Mouse (Mus musculus): ENCODE measurements around the gene Bicc1.
A peak's percentile ranks its signal among the peaks of the same experiment; 100 is the strongest.

The Bicc1 gene

DNA sequence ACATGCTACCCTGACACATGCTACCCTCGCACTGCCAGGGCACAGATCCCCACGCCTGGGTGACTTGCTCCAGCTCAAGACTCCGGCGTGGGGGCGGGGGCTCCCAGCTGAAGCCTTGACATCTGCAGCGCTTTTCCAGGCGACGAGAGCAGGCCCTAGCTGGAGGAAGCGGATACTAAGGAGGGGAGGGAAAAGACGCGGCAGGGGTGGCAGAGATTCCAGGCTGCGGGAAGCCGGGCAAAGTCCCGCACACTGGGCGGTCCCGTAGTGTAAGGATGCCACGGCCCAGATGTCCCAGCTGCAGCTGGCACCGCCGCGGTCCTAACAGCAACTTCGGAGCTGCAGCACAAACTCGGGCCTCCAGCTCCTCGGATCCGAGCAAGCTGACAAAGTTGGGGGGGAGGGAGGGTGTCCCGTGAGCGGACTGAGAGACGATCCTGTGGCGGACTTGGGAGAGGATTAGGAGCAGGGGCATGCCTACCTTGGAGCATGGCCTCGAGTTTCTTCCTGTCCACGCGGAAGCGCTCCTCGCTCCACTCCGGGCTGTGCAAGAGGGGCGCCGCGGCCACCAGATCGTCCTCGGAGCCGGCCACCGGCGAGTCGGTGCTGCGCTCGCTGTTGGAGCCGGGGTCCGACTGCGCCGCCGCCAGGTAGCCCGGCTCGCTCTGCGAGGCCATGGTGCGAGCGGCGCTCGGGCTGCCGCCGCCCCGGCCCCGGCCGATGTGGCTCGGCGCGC, 392 bp downstream of the Bicc1 start:
- peak; percentile 78 for DNase-seq (ENCODE audit: low read depth, low spot score)

DNA sequence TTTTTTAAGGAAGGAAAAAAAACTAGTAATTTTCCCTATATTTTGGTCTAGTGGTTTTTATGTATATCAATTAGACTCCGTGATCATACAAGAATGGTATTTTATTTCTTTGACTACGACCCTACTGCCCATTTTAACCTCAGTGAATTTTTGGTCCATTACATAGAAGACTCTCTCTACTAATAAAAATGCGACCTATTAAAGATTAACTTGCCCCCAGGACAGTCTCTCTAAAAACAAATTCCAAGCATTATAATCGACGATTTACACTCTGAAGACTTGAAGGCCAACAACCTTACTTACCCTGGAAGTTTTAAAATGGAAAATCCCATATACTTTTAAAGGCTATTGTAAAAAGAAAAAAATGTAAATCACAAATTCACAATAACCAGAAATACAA, 2.9 kb downstream of the Bicc1 start:
- no peak for DNase-seq (ENCODE audit: low read depth, low spot score)

DNA sequence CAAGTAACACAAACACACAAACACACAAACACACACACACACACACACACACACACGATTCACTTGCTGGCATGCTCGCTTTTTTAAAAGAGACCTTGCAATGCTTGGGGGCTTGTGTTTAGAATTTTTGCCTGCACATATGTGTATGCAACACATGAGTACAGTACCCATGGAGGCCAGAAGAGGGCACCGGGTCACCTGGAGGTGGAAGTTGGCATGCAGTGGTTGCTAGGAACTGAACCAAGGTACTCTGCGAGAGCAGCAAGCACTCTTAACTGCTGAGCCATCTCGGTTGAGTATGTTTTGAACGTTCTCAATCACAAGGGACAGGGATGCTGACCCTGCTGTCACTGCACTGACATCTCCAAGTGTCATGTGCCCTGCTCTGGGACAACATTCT, 5.9 kb downstream of the Bicc1 start:
- DNase-seq (ENCODE audit: low read depth, low spot score) = peak; percentile 46

DNA sequence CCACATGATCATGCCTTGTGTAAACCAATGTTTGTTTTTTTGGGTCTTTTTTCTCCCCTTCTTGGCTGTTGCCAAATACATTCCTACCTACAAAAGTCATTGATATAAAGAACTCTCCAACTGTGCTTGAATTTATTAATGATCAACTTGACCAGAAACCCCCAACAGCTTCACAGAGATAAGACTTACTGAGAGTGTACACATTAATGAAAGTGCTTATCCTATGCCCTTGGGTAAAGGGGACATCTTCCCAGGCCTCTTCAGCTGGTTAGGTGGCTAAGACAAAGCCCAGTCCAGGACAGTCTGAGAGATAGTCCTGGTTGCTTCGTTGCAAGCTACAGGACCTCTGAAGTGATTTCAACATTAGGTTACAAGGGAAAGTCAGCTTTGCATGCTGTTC, 6.4 kb downstream of the Bicc1 start:
- DNase-seq (ENCODE audit: low read depth, low spot score) = no peak

DNA sequence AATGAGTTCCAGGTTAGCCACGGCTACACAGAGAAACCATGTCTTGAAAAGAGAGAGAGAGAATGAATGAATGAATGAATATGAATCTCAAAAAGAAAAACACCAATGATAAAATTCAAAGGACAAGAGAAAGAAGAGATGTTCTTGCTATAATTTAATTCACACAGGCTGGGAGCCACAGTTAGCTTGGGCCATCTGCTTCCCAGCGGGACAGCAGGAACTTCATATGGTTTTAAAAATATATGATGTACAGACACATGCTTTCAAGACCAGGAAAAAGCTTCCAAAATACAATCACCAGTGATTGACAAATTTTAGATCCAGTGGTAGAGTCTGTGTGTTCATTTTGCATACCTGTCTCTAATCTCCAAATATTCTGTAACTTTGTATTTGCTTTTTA, 9.0 kb downstream of the Bicc1 start:
- no peak for DNase-seq (ENCODE audit: low read depth, low spot score)

DNA sequence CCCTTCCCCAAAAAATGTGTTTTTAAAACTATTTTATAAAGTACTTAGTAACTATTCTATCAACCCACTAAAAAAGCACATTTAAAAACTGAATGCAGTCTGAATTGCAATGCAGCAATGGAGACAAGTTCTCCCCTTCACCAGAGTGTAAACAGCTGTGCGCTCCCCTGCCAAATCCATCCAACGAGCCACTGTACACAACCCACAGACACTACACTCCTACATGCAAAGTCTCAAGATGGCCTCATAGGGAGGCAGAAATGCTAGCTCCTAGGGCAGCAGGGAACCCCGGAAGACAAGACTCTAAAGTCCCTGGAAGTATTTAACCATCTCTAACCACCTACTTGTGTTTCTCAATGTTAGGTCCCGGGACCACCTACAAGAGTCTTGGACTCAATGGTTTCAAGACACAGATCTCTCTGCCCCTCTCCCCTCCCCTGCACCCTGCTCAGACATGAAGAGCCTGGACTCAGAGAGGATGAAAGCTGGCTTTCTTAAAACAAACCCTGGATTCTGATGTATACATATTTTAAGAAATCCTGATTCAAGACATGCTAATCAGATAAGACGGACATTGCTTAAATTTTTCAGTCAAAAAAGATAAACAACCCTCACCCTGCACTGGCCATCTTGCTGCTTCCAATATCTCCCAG, 10.4 kb downstream of the Bicc1 start:
- no peak for DNase-seq (ENCODE audit: low read depth, low spot score)

DNA sequence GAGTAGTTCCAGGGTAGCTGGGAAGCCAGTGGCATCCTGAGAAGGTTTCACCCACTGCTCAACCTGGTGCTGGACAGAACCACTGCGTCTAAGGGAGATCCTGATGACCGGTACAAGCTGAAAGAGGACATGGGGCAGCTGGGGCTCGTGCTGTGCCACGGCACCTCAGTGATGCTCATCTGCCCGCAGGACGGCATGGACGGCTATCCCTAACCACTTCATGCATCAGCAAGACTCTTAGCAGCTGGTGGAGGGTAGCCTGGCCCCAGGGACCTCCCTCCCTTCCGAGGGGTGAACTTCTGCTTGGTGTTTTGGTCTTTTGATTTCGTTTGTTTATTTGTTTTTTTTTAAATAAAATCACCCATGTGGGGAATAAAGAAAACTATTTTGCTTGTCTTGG, 11.3 kb downstream of the Bicc1 start:
- no peak for DNase-seq (ENCODE audit: low read depth, low spot score)

DNA sequence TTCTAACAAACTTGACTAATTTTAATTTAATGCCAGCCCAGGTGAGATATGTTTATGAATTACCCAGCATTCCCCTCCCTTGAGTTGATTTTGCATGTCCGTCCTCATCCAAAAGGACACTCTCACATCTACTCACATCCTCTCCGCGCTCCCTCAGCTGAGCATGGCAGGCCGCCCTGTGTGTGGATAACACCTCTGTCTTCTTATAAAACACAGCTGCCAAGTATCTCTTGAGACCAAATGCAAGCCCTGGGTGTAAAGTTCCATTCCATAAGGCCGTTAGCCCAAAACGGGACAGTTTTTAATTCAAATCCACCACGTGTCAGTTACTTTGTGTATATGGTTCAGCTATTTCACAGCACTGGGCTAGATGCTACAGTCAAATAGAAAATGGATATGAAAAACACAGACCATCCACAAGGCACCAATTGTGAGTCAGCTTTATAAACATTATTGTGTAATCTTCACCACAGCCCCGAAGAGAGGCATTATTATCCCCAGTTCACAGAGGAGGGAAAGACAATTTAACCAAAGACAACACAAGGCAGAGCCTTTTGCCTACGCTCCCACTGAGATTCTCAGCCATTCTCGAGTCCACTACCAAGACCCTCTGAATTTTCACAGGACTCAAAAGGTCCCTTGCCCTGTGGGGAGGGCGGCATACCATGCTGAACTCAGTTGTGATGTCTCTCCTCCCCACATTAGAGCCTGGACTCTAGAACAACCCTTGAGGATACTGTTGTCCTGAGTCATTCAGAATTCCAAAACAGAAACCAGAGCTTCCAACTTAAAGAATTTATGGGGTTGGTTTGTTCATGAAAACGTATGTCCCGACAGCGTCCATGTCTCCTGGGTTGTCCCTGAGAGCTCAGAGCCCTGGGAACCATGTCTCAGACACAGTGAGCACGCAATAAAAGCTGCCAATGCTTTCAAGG, 12.6 kb downstream of the Bicc1 start:
- DNase-seq (ENCODE audit: low read depth, low spot score) = no peak

DNA sequence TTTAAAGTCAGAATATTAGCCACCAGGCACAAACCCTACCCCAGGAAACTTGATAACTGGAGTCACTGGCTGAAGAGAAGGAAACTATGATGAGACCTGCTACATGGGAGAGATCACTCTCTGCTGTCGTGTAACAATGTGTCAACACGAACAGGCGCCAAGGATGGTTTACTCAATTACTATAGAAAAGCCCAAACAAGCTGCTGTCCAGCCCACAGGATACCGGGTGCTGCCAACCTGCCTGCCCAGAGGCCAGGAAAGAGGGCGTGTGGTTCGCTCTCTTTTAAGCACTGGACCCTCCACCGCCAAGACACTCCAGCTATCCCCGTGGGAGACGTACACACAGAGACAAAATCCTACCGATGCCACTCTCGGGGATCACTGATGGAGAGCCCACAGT, 13.7 kb downstream of the Bicc1 start:
- DNase-seq (ENCODE audit: low read depth, low spot score) = no peak

DNA sequence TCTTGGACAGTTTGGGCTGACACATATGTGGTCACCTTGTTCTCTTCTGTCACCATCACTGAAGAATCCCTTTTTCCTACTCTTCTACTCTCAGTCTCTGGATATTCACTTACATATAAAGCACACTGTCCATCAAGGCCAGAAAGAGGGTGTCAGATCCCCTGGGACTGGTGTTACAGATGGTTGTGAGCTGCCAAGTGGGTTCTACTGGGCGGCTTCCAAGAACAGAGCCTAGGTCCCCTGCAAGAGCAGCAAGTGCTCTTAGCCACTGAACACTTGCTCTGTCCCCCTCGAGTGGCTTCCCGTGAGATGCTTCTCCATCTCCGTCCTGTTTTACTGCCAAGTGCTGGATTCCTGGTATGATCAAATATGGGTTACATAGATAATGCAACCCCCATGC, 15.3 kb downstream of the Bicc1 start:
- no peak for DNase-seq (ENCODE audit: low read depth, low spot score)

DNA sequence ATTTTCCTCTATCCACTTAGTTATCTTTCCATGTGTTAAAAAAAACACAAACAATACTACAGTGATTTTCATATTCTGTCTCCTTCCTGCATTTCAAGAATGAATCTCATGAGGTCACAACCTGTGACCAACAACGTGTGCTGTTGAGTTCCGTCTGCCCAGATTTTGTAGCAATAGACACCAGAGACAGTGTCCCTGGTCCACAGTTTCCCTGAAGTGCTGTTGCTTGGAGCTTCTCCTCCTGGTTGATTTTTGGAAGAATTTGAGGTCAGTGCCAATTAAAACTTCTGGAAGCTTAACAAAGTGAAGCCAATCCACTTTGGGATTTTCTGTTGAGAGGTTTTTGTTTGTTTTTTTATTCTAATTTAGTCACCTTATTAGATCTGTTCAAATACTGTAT, 16.9 kb downstream of the Bicc1 start:
- no peak for DNase-seq (ENCODE audit: low read depth, low spot score)

DNA sequence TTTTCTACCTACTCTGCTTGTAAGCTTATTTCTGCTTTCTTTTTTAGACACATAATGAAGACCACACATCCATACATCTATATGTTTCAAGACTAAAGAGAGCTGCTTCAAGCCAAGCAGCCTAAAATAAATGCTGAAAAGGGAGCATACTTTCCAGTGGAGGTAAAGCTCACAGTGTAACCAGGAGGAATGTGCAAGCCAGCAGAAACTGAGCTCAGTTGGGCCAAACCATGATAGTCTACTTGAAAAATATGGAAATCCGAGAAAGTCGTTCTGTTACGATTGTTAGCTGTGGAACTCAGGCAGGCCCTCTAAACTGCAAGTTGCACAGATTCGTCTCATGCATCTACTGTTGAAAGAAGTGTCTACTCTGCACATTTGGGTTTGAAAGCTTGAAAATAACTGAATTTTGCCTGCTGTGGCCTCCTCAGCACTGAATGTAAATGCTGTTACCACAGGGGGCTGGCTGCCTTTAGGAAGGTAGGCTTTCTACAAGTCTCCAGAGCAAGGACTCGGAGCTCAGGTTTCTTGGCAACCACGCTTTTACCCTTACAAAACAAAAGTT, 19.1 kb downstream of the Bicc1 start:
- no peak for DNase-seq (ENCODE audit: low read depth, low spot score)

DNA sequence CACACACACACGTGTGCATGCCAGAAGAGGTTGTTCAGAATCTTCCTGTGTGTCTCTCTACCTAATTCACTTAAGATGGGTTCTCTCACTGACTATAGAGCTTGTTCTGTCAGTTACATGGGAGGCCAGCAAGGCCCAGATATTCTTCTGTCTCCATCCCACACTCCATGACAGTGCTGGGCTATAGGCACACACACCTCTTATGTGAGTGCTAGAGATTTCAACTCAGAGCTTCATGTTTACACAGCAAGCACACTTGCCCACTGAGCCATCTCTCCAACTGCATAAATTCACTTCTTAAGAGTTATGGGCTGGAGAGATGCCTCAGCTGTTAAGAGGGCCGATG, 20.7 kb downstream of the Bicc1 start:
- DNase-seq (ENCODE audit: low read depth, low spot score) = no peak

DNA sequence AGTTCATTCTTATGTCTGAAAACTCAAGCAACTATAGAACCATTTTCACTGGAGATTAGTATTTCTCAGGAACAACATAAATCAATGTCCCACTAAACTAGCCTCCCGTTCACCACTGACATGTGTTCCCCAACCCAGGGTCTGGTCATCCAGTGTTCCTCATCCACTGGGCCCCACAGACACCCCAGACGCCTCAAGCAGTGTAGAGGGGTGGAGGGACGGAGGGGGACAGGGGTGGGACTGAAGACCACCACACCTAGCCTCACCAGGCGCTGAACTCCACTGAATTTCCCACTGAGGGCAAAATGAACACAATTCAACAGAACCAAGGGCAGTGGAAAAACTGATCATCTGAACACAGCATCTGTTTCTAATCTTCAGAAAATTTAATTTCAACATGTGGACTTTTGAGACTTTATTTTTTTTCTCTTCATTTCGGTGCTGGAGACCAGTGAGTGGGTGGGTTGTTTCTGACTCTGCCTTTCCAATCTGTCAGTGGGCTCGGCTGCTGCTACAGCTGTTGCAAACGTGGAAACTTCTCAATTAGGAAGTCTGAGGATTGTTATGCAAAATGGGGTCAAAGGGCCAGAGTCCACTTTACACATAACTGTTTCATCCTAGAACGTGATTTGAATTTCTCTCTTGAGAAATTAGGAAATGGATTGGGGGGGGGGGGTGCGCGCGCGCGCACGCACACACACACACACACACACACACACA, 21.2 kb downstream of the Bicc1 start:
- DNase-seq (ENCODE audit: low read depth, low spot score) = no peak

DNA sequence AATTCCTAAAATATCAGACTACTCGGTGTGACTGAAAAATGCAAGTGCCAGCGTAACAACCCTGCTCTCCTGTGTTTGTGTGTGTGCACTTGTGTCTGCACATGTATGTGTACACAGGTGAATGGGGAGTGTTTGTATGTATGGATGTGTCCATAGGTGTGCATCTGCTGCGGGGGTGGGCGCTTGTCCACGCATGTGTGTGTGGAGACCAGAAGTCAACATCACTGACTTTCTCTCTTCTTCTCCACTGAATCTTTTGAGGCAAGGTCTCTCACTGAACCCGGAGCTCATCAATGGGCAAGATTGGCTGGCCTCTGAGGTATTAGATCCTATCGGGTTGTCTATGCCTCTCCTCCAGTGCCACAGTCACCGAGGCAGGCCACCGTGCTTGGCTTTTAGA, 21.9 kb downstream of the Bicc1 start:
- no peak for DNase-seq (ENCODE audit: low read depth, low spot score)

DNA sequence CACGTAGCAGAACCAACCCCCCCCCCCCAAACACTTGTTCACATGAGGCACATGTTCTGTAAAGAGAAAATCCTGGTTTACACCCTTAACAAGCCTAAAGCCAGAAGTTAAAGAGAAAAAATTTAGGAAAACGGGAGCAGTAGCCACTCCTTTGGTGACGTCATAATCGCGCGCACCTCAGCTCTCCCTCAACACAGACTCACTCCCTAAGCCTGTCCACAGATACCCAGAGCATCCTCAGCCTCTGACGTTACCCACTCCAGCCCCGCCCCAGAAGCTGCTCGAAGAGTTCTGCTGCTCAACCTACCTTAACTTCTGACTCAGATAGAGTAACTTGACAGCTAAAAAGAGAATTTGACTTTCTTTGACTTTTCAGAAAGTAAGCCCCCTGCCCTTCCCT, 28.2 kb downstream of the Bicc1 start:
- no peak for DNase-seq (ENCODE audit: low read depth, low spot score)

DNA sequence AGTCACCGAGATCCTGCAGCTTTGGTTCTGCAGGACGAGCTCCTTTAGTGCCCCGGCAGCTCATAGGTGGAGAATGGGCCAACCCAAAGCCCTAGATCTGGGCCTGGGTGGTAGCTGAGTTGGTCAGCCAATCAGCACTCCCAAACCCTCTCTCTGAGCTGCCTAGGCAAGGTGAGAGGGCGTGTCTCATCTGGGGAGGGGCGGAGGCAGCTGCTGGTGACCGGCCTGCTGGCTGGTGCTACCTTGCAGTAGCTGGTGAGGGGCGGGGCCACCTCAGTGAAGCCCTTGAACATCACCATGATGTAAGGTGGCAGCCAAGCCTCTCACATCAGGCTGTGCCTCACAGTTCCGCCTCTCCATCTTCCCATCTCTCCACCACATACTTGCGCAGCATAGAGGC, 29.2 kb downstream of the Bicc1 start:
- peak; percentile 84 for DNase-seq (ENCODE audit: low read depth, low spot score)

DNA sequence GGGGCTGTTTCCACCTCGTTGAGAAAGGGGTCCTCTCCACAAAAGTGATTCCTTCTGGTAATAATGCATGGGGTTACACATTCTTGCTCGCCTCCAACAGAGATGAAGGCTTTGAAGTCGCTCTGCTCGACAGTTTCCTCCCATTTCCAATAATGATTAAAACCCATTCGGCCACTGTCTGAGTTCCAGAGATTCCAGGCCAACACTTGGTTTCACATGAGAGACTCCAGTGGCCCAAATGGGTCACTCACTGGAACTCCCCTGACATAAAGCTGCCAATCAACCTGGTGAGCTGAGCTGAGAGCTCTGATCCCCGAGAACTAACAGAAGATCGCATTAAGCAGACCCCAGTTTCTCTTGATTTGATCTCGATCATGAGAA, 31.6 kb downstream of the Bicc1 start:
- no peak for DNase-seq (ENCODE audit: low read depth, low spot score)

DNA sequence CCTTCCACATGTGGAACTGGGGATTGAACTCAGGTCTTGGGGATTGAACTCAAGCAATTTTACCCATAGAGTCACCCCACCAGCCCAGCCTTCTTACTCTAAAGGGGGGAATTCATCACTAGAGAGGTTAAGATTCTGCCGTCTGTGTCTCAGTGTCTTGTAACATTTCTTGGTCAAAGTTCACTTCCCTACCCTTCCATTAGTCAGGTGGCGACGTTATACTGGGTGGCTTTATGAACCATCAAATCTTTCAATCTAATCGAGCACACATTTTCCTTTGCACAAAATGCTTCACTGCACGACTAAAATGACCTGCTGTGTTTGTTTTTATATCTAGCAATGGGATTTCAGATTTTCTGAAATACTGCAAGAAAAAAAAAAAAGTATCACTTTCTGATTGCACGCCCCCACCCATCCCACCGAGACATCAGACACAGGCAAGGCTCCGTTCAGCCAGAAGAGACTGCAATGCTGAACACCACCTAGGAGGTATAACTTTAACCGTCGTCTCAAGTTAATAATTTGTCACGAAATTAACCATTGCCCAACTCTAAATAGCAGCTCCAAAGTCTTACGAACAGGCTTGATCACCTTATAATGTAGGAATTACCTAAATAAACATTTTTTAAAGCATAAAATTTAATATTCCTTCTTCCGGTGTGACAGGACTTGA, 32.1 kb downstream of the Bicc1 start:
- DNase-seq (ENCODE audit: low read depth, low spot score) = no peak

DNA sequence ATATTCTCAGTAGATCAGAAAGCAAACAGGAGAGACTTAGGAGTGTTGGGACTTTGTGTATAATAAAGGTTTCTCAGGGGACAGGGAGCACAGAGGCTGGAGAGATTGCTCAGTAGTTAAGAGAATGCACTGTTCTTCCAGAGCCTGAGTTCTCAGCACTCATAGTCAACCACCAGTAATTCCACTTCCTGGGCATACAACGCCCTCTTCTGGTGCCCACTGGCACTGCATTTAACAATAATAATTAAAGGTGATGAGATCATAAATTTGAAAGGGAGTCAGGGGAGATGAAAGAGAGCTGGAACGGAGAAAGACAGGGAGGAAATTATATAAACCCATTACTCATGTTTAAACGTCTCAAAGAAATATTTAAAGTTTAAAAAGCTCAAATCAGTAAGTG, 35.5 kb downstream of the Bicc1 start:
- peak; percentile 29 for DNase-seq (ENCODE audit: low read depth, low spot score)

DNA sequence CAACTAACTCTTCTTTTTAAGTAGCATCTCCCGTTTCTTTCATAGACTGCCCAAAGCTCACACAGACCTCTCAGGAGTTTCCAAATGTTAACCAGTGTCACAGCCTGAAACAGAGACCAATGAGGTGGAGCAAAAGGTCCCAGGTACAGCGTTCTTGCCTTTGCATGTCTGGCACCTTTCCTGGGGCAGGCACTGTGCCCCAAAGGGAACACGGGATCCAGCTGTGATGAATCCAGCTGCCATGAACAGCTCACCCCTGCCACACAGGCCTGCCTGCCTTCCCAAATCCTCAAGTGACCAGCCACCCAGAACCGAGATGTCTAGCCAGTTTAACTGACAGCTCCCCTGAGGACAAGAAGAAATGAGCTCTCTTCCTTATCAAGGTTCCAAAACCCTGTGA, 36.1 kb downstream of the Bicc1 start:
- DNase-seq (ENCODE audit: low read depth, low spot score) = no peak
